Mouse (Mus musculus): ENCODE measurements around the gene Tmem251.

The Tmem251 gene

GRCm38 (mm10) chr12:102757055-102757688 is 13.6 kb downstream of the Tmem251 start:
- DNase-seq = peak in 1 of 2 experiments; percentile 19

GRCm38 (mm10) chr12:102757689-102758402 is 14.3 kb downstream of the Tmem251 start, which contains the start of the genes Gm28051, Gon7 and Ubr7:
Gene Gm28051 (minus strand): TSS chr12:102757765.
Gene Gon7 (minus strand): TSS chr12:102757803.
Gene Ubr7 (plus strand): TSS chr12:102757967.
- peak; percentile 97 to 98 for DNase-seq

DNA sequence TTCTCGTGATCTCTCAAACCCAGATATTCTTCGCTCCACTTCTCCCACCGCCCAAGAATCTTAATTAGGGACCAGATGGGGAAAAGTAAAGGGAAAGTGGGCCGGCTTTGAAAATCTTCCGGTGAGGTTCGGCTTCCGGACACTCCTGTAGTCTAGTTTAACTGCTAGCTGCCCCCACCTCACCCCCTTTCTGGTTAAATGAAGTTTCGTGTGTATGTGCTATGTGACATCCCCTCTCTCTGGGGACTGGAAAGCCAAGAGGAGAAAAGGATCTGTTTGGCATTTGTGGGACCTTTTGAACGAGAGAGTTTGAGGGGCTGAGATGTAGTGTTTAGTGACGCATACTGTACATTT is 14.8 kb downstream of the Tmem251 start, which contains the start of gene Gm20604:
TSS of gene Gm20604 (minus strand) at position 270 of the 354 bp plus-strand sequence.
- DNase-seq = no peak

GRCm38 (mm10) chr12:102758936-102759335 is 15.4 kb downstream of the Tmem251 start:
- DNase-seq = peak in 1 of 2 experiments; percentile 26

DNA sequence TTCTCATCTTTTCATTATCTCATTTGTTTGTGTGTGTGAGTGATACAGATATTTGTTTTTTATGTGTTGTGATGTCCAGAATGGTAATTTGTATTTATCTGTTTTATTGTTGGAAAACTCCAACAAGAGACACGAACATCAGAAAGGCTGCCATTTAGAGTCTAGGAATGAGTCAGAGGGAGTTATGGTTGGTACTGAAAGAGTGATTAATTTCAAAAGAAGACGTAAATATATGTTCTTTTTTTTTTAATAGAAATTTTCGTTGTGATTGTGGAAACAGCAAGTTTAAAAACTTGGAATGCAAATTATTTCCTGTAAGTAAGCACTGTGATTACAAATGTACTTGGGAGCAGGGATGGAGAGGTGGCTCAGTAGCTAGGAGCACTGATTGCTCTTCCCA is 18.1 kb downstream of the Tmem251 start:
- DNase-seq = no peak

DNA sequence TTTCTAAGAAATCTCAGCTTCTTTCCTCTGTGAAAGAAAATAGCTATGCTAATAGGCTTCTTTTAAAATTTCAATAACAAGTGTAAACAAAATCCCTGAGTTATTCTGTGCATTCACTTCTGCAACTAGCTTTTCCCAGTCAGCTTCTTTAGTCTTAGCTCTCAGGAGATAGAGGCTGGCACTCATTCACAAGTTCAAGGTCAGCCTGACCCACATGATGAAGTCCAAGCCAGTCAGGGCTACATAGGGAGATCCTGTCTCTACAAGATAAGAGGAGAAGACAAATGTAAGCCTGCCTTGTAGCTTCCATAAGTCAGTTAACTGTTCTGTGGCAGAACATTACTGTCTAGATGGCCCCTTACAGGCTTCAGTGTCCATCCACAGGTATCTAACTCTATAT is 20.1 kb downstream of the Tmem251 start:
- DNase-seq = no peak

GRCm38 (mm10) chr12:102769000-102769399 is 25.4 kb downstream of the Tmem251 start:
- no peak for DNase-seq

- DNase-seq = no peak
These were observed 28.0 kb downstream of the Tmem251 start for GRCm38 (mm10) chr12:102771601-102772000.

- no peak for DNase-seq
These were observed 29.1 kb downstream of the Tmem251 start for GRCm38 (mm10) chr12:102772676-102773075.

GRCm38 (mm10) chr12:102776035-102776434 is 32.5 kb downstream of the Tmem251 start:
- no peak for DNase-seq

GRCm38 (mm10) chr12:102778151-102778550 is 34.6 kb downstream of the Tmem251 start:
- DNase-seq = no peak

- peak in 1 of 2 experiments; percentile 30 for DNase-seq
These were observed 35.9 kb downstream of the Tmem251 start for GRCm38 (mm10) chr12:102779452-102779851.

GRCm38 (mm10) chr12:102782841-102783240 is 39.3 kb downstream of the Tmem251 start:
- no peak for DNase-seq

DNA sequence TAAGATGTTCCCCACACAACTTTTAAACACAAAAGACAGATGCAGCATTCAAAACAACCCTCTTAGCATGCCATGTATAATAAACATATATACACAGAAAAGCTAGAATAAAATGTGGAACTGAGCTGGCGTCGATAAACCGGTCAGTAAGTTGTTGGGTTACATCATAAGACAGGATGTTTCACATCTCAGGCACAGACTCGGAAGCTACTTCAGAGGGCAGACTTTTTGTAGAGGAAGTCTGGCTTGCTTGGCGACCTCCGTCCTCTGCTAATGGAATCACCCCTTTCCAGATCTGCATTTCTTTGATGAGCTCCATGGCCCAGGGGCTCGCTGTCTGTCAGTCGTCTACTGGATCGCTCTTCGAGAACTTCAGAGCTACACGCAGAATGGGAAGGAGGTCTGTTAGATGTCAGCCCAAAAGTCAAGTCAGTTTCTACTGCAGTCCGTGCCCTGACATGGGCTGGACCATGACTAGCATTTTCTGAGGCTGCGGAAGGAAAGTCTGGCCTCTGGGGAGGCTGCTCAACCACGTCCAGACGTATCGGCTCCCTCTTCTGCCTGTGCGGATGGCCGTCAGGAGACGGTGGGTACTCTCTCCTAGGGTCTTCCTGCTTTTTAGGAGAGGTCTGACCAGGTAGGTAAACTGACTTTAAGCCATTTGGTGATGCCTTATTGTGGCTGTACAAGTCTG is 41.5 kb downstream of the Tmem251 start:
- no peak for DNase-seq

DNA sequence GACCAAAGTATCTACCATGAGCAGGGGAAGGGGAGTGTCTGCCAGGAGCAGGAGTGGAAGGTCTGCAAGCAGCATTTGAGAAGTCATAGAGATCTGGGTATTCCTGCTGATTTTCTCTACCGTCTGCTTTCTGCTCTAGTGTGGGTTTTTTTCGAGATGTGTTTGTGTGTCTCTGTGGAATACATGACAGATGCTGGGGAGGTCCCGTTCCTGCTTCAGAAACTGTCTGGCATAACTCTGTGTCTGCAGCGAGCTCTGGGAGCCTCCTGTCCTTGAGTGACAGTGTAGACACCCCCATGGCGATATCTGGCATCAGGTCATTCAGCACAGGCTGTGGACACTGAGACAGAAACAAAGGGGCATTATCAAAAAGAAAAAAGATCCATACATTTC is 42.0 kb downstream of the Tmem251 start:
- no peak for DNase-seq

GRCm38 (mm10) chr12:102787927-102788326 is 44.4 kb downstream of the Tmem251 start:
- no peak for DNase-seq

Data from lung, postnatal 4 days (tissue).